Mouse (Mus musculus): ENCODE results near the gene Nfia.

- no peak for TF ChIP-seq CTCF (IDR thresholded peaks at IDR 0.05; ENCODE audit: low read depth, low read length)
- TF ChIP-seq GATA1 (IDR thresholded peaks at IDR 0.05; ENCODE audit: borderline replicate concordance, low read length): no peak
- TF ChIP-seq TAL1 (conservative IDR thresholded peaks at IDR 0.05; ENCODE audit: low read depth, low read length): no peak
- no peak for TF ChIP-seq POLR2AphosphoS5 (IDR thresholded peaks at IDR 0.05; ENCODE audit: insufficient replicate concordance, low read depth, low read length)
- TF ChIP-seq GATA2 (IDR thresholded peaks at IDR 0.05; ENCODE audit: borderline replicate concordance, low read depth, low read length): no peak
Observed at GRCm38 (mm10) chr4:98055036-98055435, 282.5 kb downstream of the Nfia start.

Data from G1E (cell line).